Mouse (Mus musculus) limb, embryonic 14.5 days (tissue): ENCODE measurements around the gene Atl1. TPM values are rescaled to one million over a fixed set of nuclear protein-coding genes. Genes with fewer than 3 reads are reported as not detected.

Source experiments
- ATAC-seq: fragments of 200-750 bp; cut with Nextera tagmentation; 2 replicates; pipeline ENCODE4 v1.8.0; 2017; ENCODE audit warnings: low read depth, moderate number of reproducible peaks, moderate TSS enrichment; ENCODE audit not compliant: low FRiP score
- DNase-seq: peaks from one replicate; pipeline ENCODE4 v3.0.0-alpha.2; 2015; ENCODE audit warnings: low spot score
- H3K27ac ChIP-seq: fragments of 300-500 bp; sonication (generic); replicated peaks from 2 replicates; pipeline ENCODE4 v1.5.1; 2014; ENCODE audit warnings: low read depth, mild to moderate bottlenecking, low read length, moderate library complexity, mixed read lengths
- H3K27me3 ChIP-seq: fragments of 300-500 bp; sonication (generic); 2 replicates; pipeline ENCODE4 v1.6.1; 2014; ENCODE audit warnings: low read length, mixed read lengths; ENCODE audit not compliant: control insufficient read depth, insufficient read depth
- H3K36me3 ChIP-seq: fragments of 300-500 bp; sonication (generic); 2 replicates; pipeline ENCODE4 v1.6.1; 2014; ENCODE audit warnings: mild to moderate bottlenecking, low read length, moderate library complexity, mixed read lengths; ENCODE audit not compliant: control insufficient read depth, insufficient read depth
- H3K4me1 ChIP-seq: fragments of 300-500 bp; sonication (generic); 2 replicates; pipeline ENCODE4 v1.6.1; 2014; ENCODE audit warnings: antibody characterized with exemption, low read length, mixed read lengths; ENCODE audit not compliant: control insufficient read depth, insufficient read depth
- H3K4me2 ChIP-seq: fragments of 300-500 bp; sonication (generic); replicated peaks from 2 replicates; pipeline ENCODE4 v1.6.1; 2014; ENCODE audit warnings: low read depth, mild to moderate bottlenecking, low read length, moderate library complexity; ENCODE audit not compliant: severe bottlenecking
- H3K4me3 ChIP-seq: fragments of 300-500 bp; sonication (generic); replicated peaks from 2 replicates; pipeline ENCODE4 v1.5.1; 2014; ENCODE audit warnings: low read length
- H3K9ac ChIP-seq: fragments of 300-500 bp; sonication (generic); 2 replicates; pipeline ENCODE4 v1.6.1; 2014; ENCODE audit warnings: mild to moderate bottlenecking, low read depth, low read length, moderate library complexity; ENCODE audit not compliant: severe bottlenecking
- H3K9me3 ChIP-seq: fragments of 300-500 bp; sonication (generic); 2 replicates; pipeline ENCODE4 v1.6.1; 2016; ENCODE audit warnings: low read length; ENCODE audit not compliant: control insufficient read depth
- POLR2A ChIP-seq: fragments of 200-500 bp; IDR thresholded peaks from 2 replicates; pipeline ENCODE4 v1.8.0; 2012; ENCODE audit warnings: inconsistent platforms, mild to moderate bottlenecking, moderate library complexity, borderline replicate concordance; ENCODE audit not compliant: insufficient read depth, insufficient read length; ENCODE audit errors: extremely low read depth
- WGBS: fragments of 180-500 bp; shearing (Covaris S2); extraction: QIAGEN DNeasy Blood & Tissue Kit; methylation state at CpG from one replicate; pipeline ENCODE4 v1.1.7; 2014; 5-methylcytosine and 5-hydroxymethylcytosine counted together
- polyA plus RNA-seq, 2 experiments: library from polyadenylated mRNA; depleted of rRNA in 1 of 2; stranded (reverse) in 1 of 2; unstranded in 1 of 2; fragments of >200 nt; fragmentation: Nextera tagmentation in 1 of 2; extraction: Ambion mirVana in 1 of 2; gene quantifications; 2 replicates each; pipeline versions ENCODE4 v1.2.1 to v1.2.3; 2012 to 2014

Gene Atl1
- polyA plus RNA-seq, 2 experiments: 5.8 to 6.4 TPM

GRCm38 (mm10) chr12:69848083-69848878 is 44.1 kb upstream of the Atl1 start:
- peaks cover 72% of the 10 kb centered on the region for H3K36me3 ChIP-seq
- ATAC-seq: no peak
- WGBS: 83% methylated on average over 12 of the region's 12 CpGs

DNA sequence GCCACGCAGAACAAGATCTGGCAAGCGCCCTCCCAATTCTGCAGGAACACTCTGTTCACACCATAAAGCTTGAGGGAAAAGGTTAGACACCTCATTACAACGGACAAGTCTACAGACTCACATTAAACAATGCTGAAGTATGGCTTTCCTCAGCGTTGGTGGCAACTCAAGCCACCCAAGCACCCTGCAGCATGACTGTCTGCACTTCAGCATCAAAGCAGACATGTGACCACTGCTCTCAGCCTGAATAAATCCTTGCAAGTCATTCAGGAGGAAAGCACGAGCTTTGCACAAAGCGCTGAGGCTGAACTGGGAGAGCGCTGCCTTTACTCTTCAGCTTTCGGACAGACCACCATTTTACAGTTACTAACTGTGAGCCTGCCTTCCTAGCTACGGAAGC is 40.1 kb upstream of the Atl1 start:
- Histone ChIP-seq H3K4me2 (no peak overlapping the region), H3K9ac (no peak overlapping the region), H3K27ac (no peak overlapping the region), H3K4me1 (no peaks in the 10 kb centered on the region), H3K27me3 (no peaks in the 10 kb centered on the region), H3K4me3 (no peak overlapping the region), H3K9me3 (no peaks in the 10 kb centered on the region), H3K36me3 (peaks cover 63% of the 10 kb centered on the region)
- WGBS: 68% methylated on average over 9 of the region's 9 CpGs
- no peak for ATAC-seq
- no peak for TF ChIP-seq POLR2A
- DNase-seq: no peak

More at GRCm38 (mm10) chr12:69848083-69848878, 44.1 kb upstream of the Atl1 start:
- Histone ChIP-seq H3K9ac (no peak overlapping the region), H3K27me3 (no peaks in the 10 kb centered on the region), H3K9me3 (no peaks in the 10 kb centered on the region), H3K4me3 (no peak overlapping the region), H3K4me1 (no peaks in the 10 kb centered on the region), H3K27ac (no peak overlapping the region), H3K4me2 (no peak overlapping the region)
- TF ChIP-seq POLR2A: no peak
- DNase-seq: no peak

DNA sequence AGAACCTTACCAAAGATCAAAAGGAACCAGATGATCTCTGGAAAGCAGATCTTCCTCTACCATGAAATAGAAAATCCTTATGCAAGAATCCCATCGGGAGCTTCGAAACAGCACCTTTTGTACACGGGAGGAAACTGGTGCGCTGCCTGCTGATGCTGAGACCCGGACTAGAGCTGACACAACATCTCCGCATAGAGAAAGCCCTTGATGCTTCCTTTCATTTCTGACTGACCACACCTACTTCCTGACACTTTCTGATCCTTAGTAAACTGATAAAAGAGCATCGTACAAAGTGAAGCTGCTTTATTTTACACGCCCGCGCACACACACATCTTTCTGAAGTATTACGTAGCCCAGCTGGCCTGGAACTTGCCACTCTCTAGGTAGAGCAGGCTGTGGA is 39.0 kb upstream of the Atl1 start:
- TF ChIP-seq POLR2A: no peak
- Histone ChIP-seq H3K4me1 (no peaks in the 10 kb centered on the region), H3K36me3 (peaks cover 52% of the 10 kb centered on the region), H3K9ac (no peak overlapping the region), H3K4me3 (no peak overlapping the region), H3K4me2 (no peak overlapping the region), H3K27ac (no peak overlapping the region), H3K9me3 (no peaks in the 10 kb centered on the region), H3K27me3 (no peaks in the 10 kb centered on the region)
- DNase-seq: no peak
- no peak for ATAC-seq
- 88% methylated on average over 11 of the region's 11 CpGs for WGBS

- Histone ChIP-seq H3K9me3 (no peaks in the 10 kb centered on the region), H3K27ac (no peak overlapping the region), H3K9ac (no peak overlapping the region), H3K4me2 (no peak overlapping the region), H3K27me3 (no peaks in the 10 kb centered on the region), H3K36me3 (peaks cover 49% of the 10 kb centered on the region), H3K4me3 (no peak overlapping the region), H3K4me1 (no peaks in the 10 kb centered on the region)
- no peak for TF ChIP-seq POLR2A
- ATAC-seq (no peak), DNase-seq (no peak)
- WGBS: 72% methylated on average over 2 of the region's 2 CpGs
Observed at GRCm38 (mm10) chr12:69853942-69854341, 38.5 kb upstream of the Atl1 start.

DNA sequence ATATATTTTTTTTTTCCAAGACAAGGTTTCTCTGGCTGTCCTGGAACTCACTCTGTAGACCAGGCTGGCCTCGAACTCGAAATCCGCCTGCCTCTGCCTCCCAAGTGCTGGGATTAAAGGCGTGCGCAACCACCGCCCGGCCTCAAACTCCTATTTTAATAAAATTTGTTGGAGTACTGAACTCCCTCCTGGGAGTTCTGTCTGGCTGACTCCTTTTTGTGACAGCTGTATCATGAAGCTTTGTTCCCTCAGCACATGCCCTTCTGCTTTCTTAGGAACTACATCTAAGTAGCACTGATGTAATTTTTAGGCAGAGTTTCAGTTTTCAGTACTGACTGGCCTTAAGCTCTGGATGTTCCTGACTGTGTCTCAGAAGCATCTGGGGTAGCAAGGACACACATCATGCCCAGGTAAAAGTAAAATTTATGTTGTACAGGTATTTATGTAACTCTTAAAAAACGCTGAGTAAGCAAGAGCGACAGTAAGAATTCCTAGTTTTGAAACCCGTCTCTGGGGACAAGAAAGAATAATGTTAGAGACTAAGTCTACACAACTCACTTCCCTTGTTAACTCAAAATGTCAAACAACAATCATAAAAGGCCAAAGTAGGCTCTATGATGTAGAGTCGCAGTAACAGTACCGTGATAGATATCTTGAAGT is 36.6 kb upstream of the Atl1 start:
- DNase-seq (no peak), ATAC-seq (no peak)
- Histone ChIP-seq H3K9ac (no peak overlapping the region), H3K4me1 (no peaks in the 10 kb centered on the region), H3K9me3 (no peaks in the 10 kb centered on the region), H3K27me3 (no peaks in the 10 kb centered on the region), H3K27ac (no peak overlapping the region), H3K4me3 (no peak overlapping the region), H3K4me2 (no peak overlapping the region), H3K36me3 (peaks cover 38% of the 10 kb centered on the region)
- 96% methylated on average over 12 of the region's 12 CpGs for WGBS
- TF ChIP-seq POLR2A: no peak
